Mouse (Mus musculus) left cerebral cortex, postnatal 25 days (tissue): ENCODE data around the gene Hspa12b. TPM values are rescaled to one million over a fixed set of nuclear protein-coding genes. Genes with fewer than 3 reads are reported as not detected.

ENCODE experiments used
- DNase-seq, 2 experiments: peaks; one replicate each; pipeline ENCODE4 v3.0.0; 2022; ENCODE audit warnings: low spot score in 2 of 2, mixed read lengths in 1 of 2
- intact Hi-C: fragments of 180-260 bp; cut with DNase I; formaldehyde crosslinking; loops from one replicate; pipeline ENCODE4 v1.15.1; 2025
- total RNA-seq, 2 experiments: library from RNA; stranded (reverse); gene quantifications; 2 replicates each; pipeline ENCODE4 v1.2.3; 2021

The Hspa12b gene
- total RNA-seq, 2 experiments from 2014 or later: 8.9 TPM

- DNase-seq: peak; percentile 72 to 80
- intact Hi-C loops: no loop called here
Measured at GRCm38 (mm10) chr2:131171401-131172104, 44.5 kb downstream of the Hspa12b start.

- intact Hi-C loops: no loop called here
- no peak for DNase-seq
Measured at GRCm38 (mm10) chr2:131172322-131172721, 45.2 kb downstream of the Hspa12b start.

- peak; percentile 80 to 87 for DNase-seq
- intact Hi-C loops: no loop called here
Measured at GRCm38 (mm10) chr2:131174700-131175099, 47.6 kb downstream of the Hspa12b start.

GRCm38 (mm10) chr2:131175286-131175944 is 48.3 kb downstream of the Hspa12b start:
- intact Hi-C loops: no loop called here
- DNase-seq: no peak

- intact Hi-C loops: no loop called here
- no peak for DNase-seq
Measured at GRCm38 (mm10) chr2:131175945-131176309, 48.8 kb downstream of the Hspa12b start.

- no peak for DNase-seq
- intact Hi-C loops: no loop called here
Measured at GRCm38 (mm10) chr2:131176491-131176890, 49.4 kb downstream of the Hspa12b start.

- intact Hi-C loops: loop anchor here (2.0 kb wide), 1 partner anchor 33 kb away; no protein-coding TSS in a partner anchor
- DNase-seq: no peak
Measured at GRCm38 (mm10) chr2:131177932-131178331, 50.9 kb downstream of the Hspa12b start.

GRCm38 (mm10) chr2:131178828-131179245 is 51.8 kb downstream of the Hspa12b start:
- DNase-seq: peak in 1 of 2 experiments; percentile 12
- intact Hi-C loops: loop anchor here (2.0 kb wide), 1 partner anchor 32 kb away; no protein-coding TSS in a partner anchor

GRCm38 (mm10) chr2:131179246-131179886 is 52.3 kb downstream of the Hspa12b start:
- intact Hi-C loops: loop anchor here (2.0 kb wide), 1 partner anchor 31 kb away; no protein-coding TSS in a partner anchor

GRCm38 (mm10) chr2:131179990-131180587 is 53.0 kb downstream of the Hspa12b start, which contains the start of gene Cenpb:
Gene Cenpb (minus strand): TSS chr2:131180067.
- intact Hi-C loops: loop anchor here (2.0 to 5.0 kb wide), 2 partner anchors 31 to 82 kb away; partner anchors contain the start of gene Pank2
- peak; percentile 78 to 86 for DNase-seq

More at GRCm38 (mm10) chr2:131179246-131179886, 52.3 kb downstream of the Hspa12b start:
- peak; percentile 64 to 68 for DNase-seq

GRCm38 (mm10) chr2:131186343-131186742 is 59.3 kb downstream of the Hspa12b start:
- DNase-seq: no peak
- intact Hi-C loops: loop anchor here (1.0 kb wide), 1 partner anchor 24 kb away; no protein-coding TSS in a partner anchor

- DNase-seq: peak; percentile 71 to 88
- intact Hi-C loops: loop anchor here (1.0 kb wide), 1 partner anchor 23 kb away; no protein-coding TSS in a partner anchor
Measured at GRCm38 (mm10) chr2:131186771-131187601, 59.9 kb downstream of the Hspa12b start, which contains the start of the genes Cdc25b and Spef1. Gene Cdc25b (plus strand): TSS chr2:131186949. Gene Spef1 (minus strand): TSS chr2:131187282.

GRCm38 (mm10) chr2:131187602-131187922 is 60.5 kb downstream of the Hspa12b start:
- DNase-seq: no peak
- intact Hi-C loops: no loop called here

GRCm38 (mm10) chr2:131188311-131188710 is 61.2 kb downstream of the Hspa12b start:
- no peak for DNase-seq
- intact Hi-C loops: no loop called here

GRCm38 (mm10) chr2:131189521-131190309 is 62.6 kb downstream of the Hspa12b start:
- no peak for DNase-seq
- intact Hi-C loops: no loop called here

- DNase-seq: no peak
- intact Hi-C loops: no loop called here
Measured at GRCm38 (mm10) chr2:131190344-131191004, 63.4 kb downstream of the Hspa12b start.

GRCm38 (mm10) chr2:131191005-131191390 is 63.9 kb downstream of the Hspa12b start:
- intact Hi-C loops: no loop called here
- DNase-seq: no peak
